Mouse (Mus musculus) liver (tissue): ENCODE results near the gene Gm9821.

Experiments
- DNase-seq: peaks from one replicate; pipeline ENCODE4 v3.0.0-alpha.2; 2020; ENCODE audit warnings: mixed read lengths

Gene Gm9821

GRCm38 (mm10) chr2:91973416-91974135 lies 28.1 kb downstream of the Gm9821 start:
- no peak for DNase-seq

GRCm38 (mm10) chr2:91975581-91976541 lies 30.4 kb downstream of the Gm9821 start, which contains the start of gene Dgkz:
TSS of gene Dgkz (minus strand) at chr2:91975864.
- no peak for DNase-seq

GRCm38 (mm10) chr2:91977960-91978359 lies 32.5 kb downstream of the Gm9821 start:
- no peak for DNase-seq

GRCm38 (mm10) chr2:91978547-91978946 lies 33.0 kb downstream of the Gm9821 start:
- no peak for DNase-seq

DNA sequence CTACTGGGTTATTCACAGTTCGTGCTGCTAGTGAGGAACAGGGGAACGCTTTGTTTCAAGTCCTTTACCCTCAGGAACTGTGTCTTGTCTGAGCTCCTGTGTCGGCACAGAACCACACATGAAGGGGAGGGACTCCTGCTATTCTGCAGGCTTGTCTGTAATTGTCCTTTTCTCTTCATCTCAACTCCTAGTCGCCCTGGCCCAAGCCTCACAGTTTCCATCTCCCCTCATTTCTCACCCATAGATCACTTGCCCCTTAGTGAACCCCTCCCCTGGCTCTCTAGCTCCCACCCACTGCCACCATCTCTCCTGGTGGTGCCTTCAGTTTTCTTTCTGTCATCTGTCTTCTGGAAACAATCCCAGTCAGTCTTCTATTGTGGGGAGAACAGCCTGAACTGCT lies 34.7 kb downstream of the Gm9821 start:
- DNase-seq: no peak

GRCm38 (mm10) chr2:91980830-91981229 lies 35.3 kb downstream of the Gm9821 start:
- DNase-seq: no peak

GRCm38 (mm10) chr2:91984439-91984838 lies 38.9 kb downstream of the Gm9821 start:
- peak; percentile 77 for DNase-seq

- no peak for DNase-seq
Measured at GRCm38 (mm10) chr2:91984906-91985525, 39.5 kb downstream of the Gm9821 start.

- DNase-seq: no peak
Measured at GRCm38 (mm10) chr2:91986071-91986470, 40.6 kb downstream of the Gm9821 start.

GRCm38 (mm10) chr2:91987542-91987941 lies 42.0 kb downstream of the Gm9821 start:
- peak; percentile 84 for DNase-seq

DNA sequence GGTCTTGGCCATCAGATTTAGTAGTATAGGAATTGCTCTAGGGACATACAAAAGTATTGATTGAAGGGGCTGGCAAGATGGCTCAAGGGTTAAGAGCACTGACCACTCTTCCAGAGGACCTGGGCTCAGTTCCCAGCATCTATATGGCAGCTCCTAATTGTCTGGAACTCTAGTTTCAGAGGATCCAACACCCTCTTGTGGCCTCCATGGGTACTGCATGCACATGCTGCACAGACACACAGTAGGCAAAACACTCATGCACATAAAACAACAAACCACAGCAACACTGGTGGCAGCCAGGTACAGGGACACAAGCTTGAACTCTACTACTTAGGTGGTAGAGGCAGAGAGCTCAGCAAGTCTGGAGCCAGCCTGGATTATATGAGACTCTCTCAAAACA lies 44.2 kb downstream of the Gm9821 start:
- DNase-seq: no peak

- DNase-seq: no peak
Measured at GRCm38 (mm10) chr2:91993409-91993808, 47.9 kb downstream of the Gm9821 start.

GRCm38 (mm10) chr2:91996006-91996405 lies 50.5 kb downstream of the Gm9821 start:
- DNase-seq: no peak
